In genomic region chr5:122901666-122902065, GRCm38 (mm10) we compare ENCODE assay signal across 20 mouse cellular contexts. TPM values are rescaled to one million over a fixed set of nuclear protein-coding genes. Genes with fewer than 3 reads are reported as not detected.
DNase-seq lines count a peak whose midpoint lies in the region; ATAC-seq and TF ChIP-seq lines count a peak whose summit lies in the region.
"Had no signal": no experiment of that assay in that cellular context is flagged by ENCODE, and none has a peak within 500 bp of the region (broad histone marks: within the 10 kb centered on the region; RNA-seq: fewer than 3 reads in every experiment).

No protein-coding gene starts in this region.

- no peak for TF ChIP-seq POLR2A in CH12.LX (IDR thresholded peaks at IDR 0.05; ENCODE audit: low read depth, low read length)

- TF ChIP-seq RAD21 in CH12.LX (IDR thresholded peaks at IDR 0.05; ENCODE audit: low read depth, low read length), result no peak

- dilution Hi-C loops in CH12.LX (cut with MboI; ENCODE audit: extremely low pct_ligation_motif_present, extremely low pct_unique_long_range_greater_than_20kb, low sequenced_read_pairs), result no loop called here

- no peaks in the 10 kb centered on the region for H3K27me3 ChIP-seq in liver, embryonic 11.5 days (replicated peaks; ENCODE audit: control insufficient read depth, insufficient read depth, low read length)
- H3K27me3 ChIP-seq in CH12.LX (replicated peaks), result no peaks in the 10 kb centered on the region
- H3K27me3 ChIP-seq in hindbrain, embryonic 14.5 days (ENCODE audit: control insufficient read depth, insufficient read depth, low read length), result no peaks in the 10 kb centered on the region
- H3K27me3 ChIP-seq: hindbrain, embryonic 15.5 days; limb, embryonic 13.5 days; stomach, embryonic 15.5 days had no signal

- H3K4me1 ChIP-seq in liver, embryonic 11.5 days (replicated peaks; ENCODE audit: control insufficient read depth, insufficient read depth, low read length), result peaks cover 44% of the 10 kb centered on the region
- H3K4me1 ChIP-seq in CH12.LX (ENCODE audit: control insufficient read depth in 1 of 2, insufficient read depth in 2 of 2), result peaks cover 5 to 62% of the 10 kb centered on the region in 2 experiments
- H3K4me1 ChIP-seq in hindbrain, embryonic 14.5 days (replicated peaks; ENCODE audit: control insufficient read depth, insufficient read depth, low read length), result peaks cover 21% of the 10 kb centered on the region

- H3K9me3 ChIP-seq in liver, embryonic 11.5 days (ENCODE audit: control insufficient read depth, low read length), result no peaks in the 10 kb centered on the region
- no peaks in the 10 kb centered on the region for H3K9me3 ChIP-seq in CH12.LX (replicated peaks; ENCODE audit: low read length)
- no peaks in the 10 kb centered on the region for H3K9me3 ChIP-seq in hindbrain, embryonic 14.5 days (ENCODE audit: control insufficient read depth, low read length)
- H3K9me3 ChIP-seq: hindbrain, embryonic 15.5 days; limb, embryonic 13.5 days; stomach, embryonic 15.5 days had no signal

- 26% methylated on average over 3 of the region's 3 CpGs for WGBS in liver, embryonic 11.5 days
- WGBS in hindbrain, embryonic 14.5 days, result 73% methylated on average over 3 of the region's 3 CpGs

- peaks cover 33% of the 10 kb centered on the region for H3K79me2 ChIP-seq in CH12.LX (replicated peaks; ENCODE audit: control insufficient read depth, extremely low read depth, insufficient read depth, poor library complexity, severe bottlenecking)

- H3K9ac ChIP-seq in liver, embryonic 11.5 days (ENCODE audit: low read depth, low read length), result no peak overlapping the region
- H3K9ac ChIP-seq in CH12.LX (ENCODE audit: insufficient read depth, low read depth), result no peak overlapping the region; the same call in 1 of the 2 replicates
- H3K9ac ChIP-seq in hindbrain, embryonic 14.5 days, result no peak overlapping the region
- H3K9ac ChIP-seq: stomach, embryonic 15.5 days had no signal

- no peak for TF ChIP-seq CTCF in CH12.LX (conservative IDR thresholded peaks at IDR 0.05 in 1 of 2, IDR thresholded peaks at IDR 0.05 in 1 of 2; ENCODE audit: low read depth in 2 of 2, low read length in 2 of 2)

- in situ Hi-C loops in CH12.LX (cut with MboI; ENCODE audit: low pct_ligation_motif_present, low pct_unique_long_range_greater_than_20kb, low sequenced_read_pairs), result no loop called here

- ATAC-seq in liver, embryonic 11.5 days (replicated peaks; ENCODE audit: low FRiP score), result no peak
- ATAC-seq in hematopoietic stem cell, adult 5-6 weeks (replicated peaks in 1 of 2; ENCODE audit: insufficient read depth in 1 of 2, low FRiP score in 2 of 2, low TSS enrichment in 1 of 2, low read depth in 1 of 2, poor library complexity in 2 of 2, severe bottlenecking in 2 of 2), result peak; percentile 7 to 35; a peak in 2 of 4 replicates
- ATAC-seq in megakaryocyte progenitor cell, adult 5-6 weeks (replicated peaks; ENCODE audit: poor library complexity), result peak; percentile 11; the same call in 1 of the 2 replicates
- ATAC-seq in hindbrain, embryonic 14.5 days (ENCODE audit: low FRiP score), result no peak

- peak overlapping the region; percentile 24 for H3K4me2 ChIP-seq in liver, embryonic 11.5 days
- H3K4me2 ChIP-seq in CH12.LX (ENCODE audit: insufficient read depth, low read depth, poor library complexity, severe bottlenecking), result no peak overlapping the region
- no peak overlapping the region for H3K4me2 ChIP-seq in hindbrain, embryonic 14.5 days (replicated peaks)

- no peak for DNase-seq in liver, embryonic 11.5 days (ENCODE audit: low spot score)
- no peak for DNase-seq in liver
- no peak for DNase-seq in CH12.LX (ENCODE audit: extremely low read depth)
- no peak for DNase-seq in hindbrain, embryonic 14.5 days (ENCODE audit: low spot score)
- no peak for DNase-seq in layer of hippocampus, adult 8-10 months (ENCODE audit: low spot score in 2 of 2)
- DNase-seq: adrenal gland, postnatal 10 days; cerebellum, adult 18-20 months; cerebellum, postnatal 36 days; gastrocnemius, postnatal 10 days; heart, adult 2 months; kidney, adult 11 months; kidney, postnatal 14 days; layer of hippocampus, adult 9-11 months; right cerebral cortex, postnatal 14 days; thymus, postnatal 25 days had no signal

- no peaks in the 10 kb centered on the region for H3K36me3 ChIP-seq in liver, embryonic 11.5 days (ENCODE audit: control insufficient read depth, insufficient read depth, low read length)
- peaks cover 0 to 53% of the 10 kb centered on the region in 2 experiments for H3K36me3 ChIP-seq in CH12.LX (replicated peaks in 1 of 2; ENCODE audit: control insufficient read depth in 1 of 2, insufficient read depth in 1 of 2, low read length in 1 of 2)
- H3K36me3 ChIP-seq in hindbrain, embryonic 14.5 days (replicated peaks; ENCODE audit: control insufficient read depth, insufficient read depth), result no peaks in the 10 kb centered on the region
- H3K36me3 ChIP-seq: hindbrain, embryonic 15.5 days; limb, embryonic 13.5 days; stomach, embryonic 15.5 days had no signal

- peak overlapping the region; percentile 23; the same call in 1 of the 2 replicates for H3K27ac ChIP-seq in liver, embryonic 11.5 days (ENCODE audit: low read depth, low read length)
- H3K27ac ChIP-seq in CH12.LX (ENCODE audit: insufficient read depth, low read depth), result no peak overlapping the region
- no peak overlapping the region; the same call in 1 of the 2 replicates for H3K27ac ChIP-seq in hindbrain, embryonic 14.5 days
- H3K27ac ChIP-seq: heart, adult 2 months; stomach, embryonic 15.5 days had no signal

- no peak; the same call in 1 of the 2 replicates for TF ChIP-seq EP300 in CH12.LX (IDR thresholded peaks at IDR 0.05; ENCODE audit: low read length)

- H3K4me3 ChIP-seq in liver, embryonic 11.5 days (ENCODE audit: low read depth, low read length), result no peak overlapping the region
- no peak overlapping the region for H3K4me3 ChIP-seq in CH12.LX (replicated peaks in 1 of 3; ENCODE audit: low read depth in 2 of 3, low read length in 2 of 3, poor library complexity in 1 of 3)
- no peak overlapping the region for H3K4me3 ChIP-seq in hindbrain, embryonic 14.5 days (replicated peaks; ENCODE audit: low read length)
- H3K4me3 ChIP-seq: heart, adult 2 months; stomach, embryonic 15.5 days had no signal

TF ChIP-seq in CH12.LX, 34 proteins besides CTCF, POLR2A, EP300 and RAD21:
- 0 out of 2 replicates have a peak, but pooled peaks have one; percentile 11 for TF ChIP-seq ETS1 (conservative IDR thresholded peaks at IDR 0.05; ENCODE audit: low read depth, low read length)
- no peak for TF ChIP-seq JUND (conservative IDR thresholded peaks at IDR 0.05; ENCODE audit: low read depth, low read length)
- peak; percentile 71 for TF ChIP-seq ZNF384 (IDR thresholded peaks at IDR 0.05; ENCODE audit: low read depth, low read length)

RNA-seq across cellular contexts. Expression of gene Rnf34, which starts 51.8 kb away (rescaled TPM):
- polyA plus RNA-seq in liver, embryonic 11.5 days (2014; fragmentation: Nextera tagmentation; extraction: Ambion mirVana), result 24.6 and 26.5 TPM in 2 replicates
- total RNA-seq in CH12.LX (2012; rRNA removed), result 17.2 and 18.4 TPM in 2 replicates
- total RNA-seq in CH12.LX (2014; rRNA removed), result 24.1 and 24.6 TPM in 2 replicates
- polyA plus RNA-seq in CH12.LX (2012; ENCODE audit: insufficient read length, low read depth), result 29.1 and 30.8 TPM in 2 replicates
- total RNA-seq in hematopoietic stem cell, adult 5-6 weeks (2017), result 21.6 and 21.7 TPM in 2 replicates
- 7.9 and 10.1 TPM in 2 replicates for total RNA-seq in megakaryocyte progenitor cell, adult 5-6 weeks (2015)
- 12.7 and 15.6 TPM in 2 replicates for total RNA-seq in megakaryocyte progenitor cell, adult 5-6 weeks (2017)
- 46.2 and 54.8 TPM in 2 replicates for polyA plus RNA-seq in hindbrain, embryonic 14.5 days (2014; fragmentation: Nextera tagmentation; extraction: Ambion mirVana)
- 10 to 100 TPM; 49.7 to 59.8 (median 56.6) TPM for total RNA-seq in layer of hippocampus, adult 8-10 months (2022)

Comparison
In these comparisons a context has a peak if more than half of its experiments do, and no peak if none do; other contexts are left out.
1. ATAC-seq: peak in hematopoietic stem cell, adult 5-6 weeks (2 of 2) and megakaryocyte progenitor cell, adult 5-6 weeks (single experiment); none in liver, embryonic 11.5 days (single experiment) and hindbrain, embryonic 14.5 days (single experiment).